Mouse (Mus musculus) liver, embryonic 14.5 days (tissue): ENCODE data around the gene Lipc.

ENCODE experiments used
- CTCF ChIP-seq: IDR thresholded peaks from 2 replicates; pipeline ENCODE4 v1.5.1; 2016; ENCODE audit warnings: antibody characterized with exemption, low read depth, control low read depth
- EP300 ChIP-seq: IDR thresholded peaks from 2 replicates; pipeline ENCODE4 v1.6.1; 2016; ENCODE audit warnings: antibody characterized with exemption, low read depth

GRCm38 (mm10) chr9:70812551-70812950 lies 139.5 kb downstream of the Lipc start:
- no peak for TF ChIP-seq CTCF
- TF ChIP-seq EP300, result no peak
